Mouse (Mus musculus) heart, adult 8-10 months (tissue): ENCODE data around the gene Cask. TPM values are rescaled to one million over a fixed set of nuclear protein-coding genes. Genes with fewer than 3 reads are reported as not detected.
A peak's percentile ranks its signal among the peaks of the same experiment; 100 is the strongest.
"Not testable (repeated sequence)": the region's sequence is repeated elsewhere in the genome, so short reads cannot be mapped to it uniquely, and the experiment has no call there.

Source experiments
- DNase-seq: peaks from one replicate; pipeline ENCODE4 v3.0.0; 2022; ENCODE audit warnings: low spot score
- total RNA-seq, 4 experiments: library from RNA; stranded (reverse); gene quantifications; 2 replicates each; pipeline ENCODE4 v1.2.4; 2022

Gene Cask
- total RNA-seq: 10 to 100 TPM; 10.7 to 14.3 (median 11.1) TPM

DNA sequence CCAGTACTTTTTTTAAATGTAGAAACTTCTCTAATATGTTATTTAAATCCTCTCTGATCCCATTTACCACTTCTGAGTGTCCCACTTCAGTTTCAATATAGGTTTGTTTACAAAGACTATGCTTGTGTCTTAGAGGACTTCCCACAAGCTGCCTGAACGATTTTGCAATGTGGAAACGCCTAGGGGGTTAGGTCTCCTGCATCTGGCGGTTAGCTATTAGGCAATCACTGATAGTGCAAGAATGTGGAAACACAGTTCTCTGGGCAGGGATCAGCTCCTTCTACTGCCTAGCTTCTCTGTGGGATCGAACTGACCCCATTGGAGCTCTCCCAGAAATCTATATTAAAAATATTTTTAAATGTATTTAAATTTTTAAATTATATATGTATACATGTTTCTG lies at the start of gene Cask:
Cask (minus strand) TSS at position 83 of the 400 bp plus-strand sequence.
- peak; percentile 36 for DNase-seq

DNA sequence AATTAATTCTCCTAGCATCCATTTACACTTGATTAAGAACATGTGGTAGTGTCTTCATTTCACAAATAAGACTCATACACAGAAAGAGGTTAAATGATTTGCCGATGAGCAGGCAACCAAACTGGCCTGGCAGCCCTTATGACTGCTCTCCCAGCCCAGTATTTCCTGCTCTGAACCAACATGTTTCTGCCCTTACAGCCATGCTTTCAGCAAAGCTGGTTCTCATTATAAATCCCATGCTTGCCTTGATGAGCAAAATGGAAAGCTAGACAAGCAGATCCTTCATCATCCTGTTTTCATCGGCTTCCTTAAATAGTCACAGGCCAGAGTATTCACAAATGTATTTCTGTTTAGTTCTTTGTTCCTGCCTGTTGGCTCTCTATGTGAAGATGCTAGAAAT lies 38.8 kb upstream of the Cask start:
- DNase-seq: no peak

- DNase-seq: no peak
Measured at GRCm38 (mm10) chrX:13884348-13884747, 33.2 kb upstream of the Cask start.

GRCm38 (mm10) chrX:13881969-13882368 lies 30.8 kb upstream of the Cask start:
- DNase-seq: no peak

- no peak for DNase-seq
Measured at GRCm38 (mm10) chrX:13860145-13860544, 9.0 kb upstream of the Cask start.

- no peak for DNase-seq
Measured at GRCm38 (mm10) chrX:13859051-13859450, 7.9 kb upstream of the Cask start.

DNA sequence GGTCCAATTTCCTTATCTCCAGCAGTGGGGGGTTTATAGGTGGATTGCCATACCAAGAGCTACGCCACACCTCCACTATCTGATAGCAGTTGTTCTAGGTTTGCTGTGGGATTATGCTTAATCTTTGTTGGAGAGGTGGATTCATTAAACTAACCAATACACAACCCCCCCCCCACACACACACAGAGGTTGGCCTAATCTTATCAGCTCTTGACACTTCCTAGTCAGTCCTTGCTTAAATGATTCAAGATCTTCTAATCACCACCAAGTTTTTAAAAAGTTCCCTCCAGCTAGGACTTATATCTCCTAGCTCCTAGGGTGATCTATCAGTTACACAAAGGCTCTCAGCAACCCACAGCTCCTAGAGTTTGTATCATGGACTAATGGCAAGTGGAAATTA lies 2.7 kb downstream of the Cask start:
- DNase-seq: no peak

DNA sequence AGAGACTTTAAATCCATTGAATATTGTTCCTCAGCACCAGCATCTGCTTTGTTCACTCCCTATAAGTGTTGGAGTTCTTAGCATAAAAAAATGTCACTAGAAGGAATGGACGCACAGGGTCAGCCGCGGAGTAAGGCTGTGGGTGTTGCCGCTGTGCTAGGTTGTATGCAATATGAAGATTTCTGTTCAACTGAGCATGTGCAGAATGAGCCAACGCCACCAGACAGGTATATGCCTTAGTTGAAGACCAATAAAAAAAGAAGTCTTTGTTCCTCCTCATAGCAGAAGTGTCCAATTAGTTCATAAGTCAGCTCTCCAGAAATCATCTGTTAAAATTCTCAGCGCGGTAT lies 3.7 kb downstream of the Cask start:
- DNase-seq: peak; percentile 7

- peak; percentile 85 for DNase-seq
Measured at GRCm38 (mm10) chrX:13846653-13847501, 4.3 kb downstream of the Cask start.

DNA sequence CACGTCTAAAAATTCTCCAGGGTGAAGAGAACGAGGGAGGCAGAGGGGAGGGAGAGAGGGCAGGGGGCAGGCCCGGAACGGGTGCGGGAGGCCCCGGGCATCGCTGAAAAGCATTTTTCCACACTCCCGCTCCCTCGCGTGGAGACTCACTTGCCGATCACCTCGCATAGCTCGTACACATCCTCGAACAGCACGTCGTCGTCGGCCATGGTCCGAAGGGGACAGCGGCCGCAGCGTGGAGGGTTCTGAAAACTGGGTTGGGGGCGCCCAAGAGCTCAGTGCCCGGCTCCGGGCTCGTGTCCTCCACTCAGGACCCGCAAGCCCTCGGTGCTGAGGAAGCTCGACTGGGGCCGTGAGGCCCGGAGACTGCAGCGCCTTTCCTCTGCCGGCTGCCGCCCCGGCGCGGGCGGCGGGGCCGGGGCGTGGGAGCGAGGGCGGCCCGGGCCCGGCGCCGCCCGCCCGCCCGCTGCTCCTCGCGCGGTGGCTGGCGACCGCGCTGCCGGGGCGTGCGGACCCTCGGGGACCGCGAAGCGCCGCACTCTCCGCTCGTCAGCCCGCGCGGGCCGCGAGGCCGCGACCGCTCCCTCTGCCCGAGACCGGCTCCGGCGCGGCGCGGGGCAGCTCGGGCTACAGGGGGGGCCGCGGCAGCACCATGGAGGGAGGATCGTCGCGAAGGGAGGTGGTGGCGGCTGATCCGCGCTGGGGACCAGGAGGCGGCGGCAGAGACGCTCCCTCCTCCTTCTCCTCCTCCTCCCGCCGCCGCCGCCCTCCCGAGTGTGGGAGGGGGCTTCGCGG lies 5.1 kb downstream of the Cask start:
- DNase-seq: peak; percentile 13

- peak; percentile 1 for DNase-seq
Measured at GRCm38 (mm10) chrX:13845141-13845857, 5.9 kb downstream of the Cask start.

DNA sequence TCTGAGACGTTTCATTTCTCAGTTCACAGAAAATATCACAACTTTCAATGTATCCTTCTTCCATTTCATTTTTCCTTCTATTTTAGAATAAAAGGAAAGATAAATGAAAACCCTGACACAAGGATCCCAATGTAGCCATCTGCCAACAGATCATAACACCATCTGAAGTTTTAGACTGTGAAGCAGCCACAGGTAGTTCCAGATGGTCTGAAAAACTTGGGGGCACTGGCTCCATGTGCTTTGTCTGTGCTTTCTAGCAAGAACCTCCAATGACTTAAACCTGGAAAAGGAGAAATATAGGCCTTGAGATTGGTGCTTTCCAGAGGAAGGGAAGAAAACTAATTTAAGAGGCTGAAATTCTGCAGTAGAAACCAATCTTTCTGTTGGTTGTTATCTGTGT lies 28.4 kb downstream of the Cask start:
- no peak for DNase-seq

GRCm38 (mm10) chrX:13798754-13799153 lies 52.4 kb downstream of the Cask start:
- DNase-seq: peak; percentile 22

- peak; percentile 3 for DNase-seq
Measured at GRCm38 (mm10) chrX:13765672-13766071, 85.5 kb downstream of the Cask start.

DNA sequence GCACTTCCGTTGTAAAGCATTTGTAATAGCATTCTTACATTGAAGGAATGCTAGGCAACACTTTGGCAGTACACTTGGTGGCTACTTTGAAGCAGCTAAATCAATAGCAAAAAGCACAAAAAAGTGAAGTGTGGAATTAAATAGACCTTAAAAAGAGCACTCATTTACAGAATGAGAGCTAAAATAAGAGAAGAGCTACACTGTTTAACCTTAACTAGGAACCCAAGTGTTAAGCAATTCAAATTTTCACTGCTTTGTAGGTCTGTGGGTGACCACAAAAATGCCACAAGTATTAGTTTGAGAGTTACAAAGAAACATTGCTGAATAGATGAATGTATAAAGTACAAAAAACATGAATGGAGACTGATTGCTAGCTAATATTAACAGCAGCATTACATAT lies 86.1 kb downstream of the Cask start:
- no peak for DNase-seq

DNA sequence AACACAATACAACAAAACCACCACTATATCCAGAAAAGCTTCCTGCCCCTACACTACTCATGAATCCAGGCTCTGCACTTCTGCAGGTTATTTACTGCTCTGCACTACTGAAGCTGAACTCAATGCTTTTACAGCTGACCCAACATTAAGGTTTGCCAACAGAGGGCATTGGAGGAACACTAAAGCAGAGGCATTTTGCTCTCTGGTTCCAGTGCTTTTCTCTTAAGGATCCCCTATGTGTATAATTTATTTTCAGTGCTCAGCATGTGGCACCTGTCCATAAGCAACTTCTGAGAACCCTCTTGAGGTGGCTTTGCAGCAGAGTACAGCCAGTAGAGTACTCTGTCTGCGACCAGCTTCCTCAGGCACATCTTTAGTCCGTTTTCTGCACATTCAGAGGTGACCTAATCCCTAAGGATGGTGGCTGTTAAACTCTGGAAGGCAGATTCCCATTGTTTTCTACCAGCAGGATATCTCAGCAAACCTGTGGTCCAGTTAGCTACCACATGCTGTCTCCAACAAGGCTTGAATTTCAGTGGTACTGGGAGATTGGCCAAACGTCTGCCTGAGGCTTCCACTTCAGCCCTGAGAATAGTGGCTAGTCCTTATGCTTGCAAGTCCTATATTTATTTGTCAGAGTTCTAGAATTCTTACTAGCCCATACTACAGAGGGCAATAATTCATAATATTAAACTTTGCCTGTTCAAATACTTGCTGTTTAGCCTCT lies 93.7 kb downstream of the Cask start:
- DNase-seq: no peak

GRCm38 (mm10) chrX:13741110-13741509 lies 110.1 kb downstream of the Cask start:
- DNase-seq: no peak

GRCm38 (mm10) chrX:13730785-13731184 lies 120.4 kb downstream of the Cask start:
- not testable (repeated sequence) for DNase-seq

DNA sequence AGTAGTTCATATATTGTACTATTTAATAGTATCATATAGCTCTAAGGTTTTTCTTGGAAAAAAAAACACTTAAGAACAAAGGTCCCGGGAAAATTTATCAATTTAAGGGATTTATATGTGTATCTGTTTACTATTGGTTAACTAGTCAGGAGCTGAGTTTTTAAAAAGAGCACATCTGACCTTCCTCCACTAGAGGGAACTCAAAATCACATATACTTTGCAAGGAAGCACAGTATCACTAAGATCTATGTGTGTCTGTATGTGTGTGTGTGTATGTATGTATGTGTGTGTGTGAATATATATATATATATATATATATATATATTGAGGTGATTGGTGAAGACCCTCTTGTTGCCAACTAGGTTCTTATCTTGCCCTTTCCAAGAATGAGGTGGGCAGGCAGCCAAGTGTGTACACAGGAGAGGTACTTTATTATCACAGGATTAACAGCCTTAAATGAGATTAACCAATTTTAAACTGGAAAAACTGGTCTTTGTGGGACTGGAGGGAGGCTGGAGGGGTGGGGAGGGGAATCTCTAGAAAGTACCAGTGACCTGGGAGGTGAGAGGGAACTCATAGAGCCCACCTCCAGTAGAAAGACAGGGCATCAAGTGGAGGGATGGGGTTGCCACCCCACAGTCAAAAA lies 121.2 kb downstream of the Cask start:
- no peak for DNase-seq

- no peak for DNase-seq
Measured at GRCm38 (mm10) chrX:13725573-13726403, 125.4 kb downstream of the Cask start.
